Mouse (Mus musculus) forebrain, embryonic 11.5 days (tissue): ENCODE results near the gene Slc1a2. TPM values are rescaled to one million over a fixed set of nuclear protein-coding genes. Genes with fewer than 3 reads are reported as not detected.

Source experiments
- ATAC-seq: fragments of 200-750 bp; cut with Nextera tagmentation; replicated peaks from 2 replicates; pipeline ENCODE4 v1.8.0; 2017; ENCODE audit warnings: moderate TSS enrichment; ENCODE audit not compliant: low FRiP score
- DNase-seq: peaks from one replicate; pipeline ENCODE4 v3.0.0-alpha.2; 2017; ENCODE audit warnings: low spot score
- H3K27ac ChIP-seq: fragments of 300-500 bp; sonication (generic); 2 replicates; pipeline ENCODE4 v1.5.1; 2014; ENCODE audit warnings: low read depth, low read length
- H3K27me3 ChIP-seq: fragments of 300-500 bp; sonication (generic); 2 replicates; pipeline ENCODE4 v1.6.1; 2014; ENCODE audit warnings: mild to moderate bottlenecking, low read length, mixed read lengths; ENCODE audit not compliant: control insufficient read depth, insufficient read depth
- H3K36me3 ChIP-seq: fragments of 300-500 bp; sonication (generic); 2 replicates; pipeline ENCODE4 v1.6.1; 2014; ENCODE audit warnings: mild to moderate bottlenecking, low read length, moderate library complexity, mixed read lengths; ENCODE audit not compliant: control insufficient read depth, insufficient read depth
- H3K4me1 ChIP-seq: fragments of 300-500 bp; sonication (generic); replicated peaks from 2 replicates; pipeline ENCODE4 v1.6.1; 2014; ENCODE audit warnings: low read length, mixed read lengths; ENCODE audit not compliant: control insufficient read depth, insufficient read depth
- H3K4me2 ChIP-seq: fragments of 300-500 bp; sonication (generic); 2 replicates; pipeline ENCODE4 v1.6.1; 2014; ENCODE audit warnings: low read depth, mild to moderate bottlenecking, low read length, moderate library complexity, mixed read lengths; ENCODE audit not compliant: severe bottlenecking
- H3K4me3 ChIP-seq: fragments of 300-500 bp; sonication (generic); 2 replicates; pipeline ENCODE4 v1.5.1; 2014; ENCODE audit warnings: low read depth, low read length
- H3K9ac ChIP-seq: fragments of 300-500 bp; sonication (generic); 2 replicates; pipeline ENCODE4 v1.6.1; 2014; ENCODE audit warnings: low read length
- H3K9me3 ChIP-seq: fragments of 300-500 bp; sonication (generic); 2 replicates; pipeline ENCODE4 v1.6.1; 2016; ENCODE audit warnings: low read length, mixed read lengths; ENCODE audit not compliant: control insufficient read depth
- WGBS: fragments of 180-500 bp; shearing (Covaris S2); extraction: QIAGEN DNeasy Blood & Tissue Kit; methylation state at CpG from one replicate; pipeline ENCODE4 v1.1.7; 2014; 5-methylcytosine and 5-hydroxymethylcytosine counted together
- polyA plus RNA-seq: library from polyadenylated mRNA; unstranded; fragments of >200 nt; fragmentation: Nextera tagmentation; extraction: Ambion mirVana; gene quantifications from 2 replicates; pipeline ENCODE4 v1.2.1, GENCODE M21; 2014

Slc1a2 gene
- polyA plus RNA-seq, 1 experiment from 2014 or later, result 7.7 TPM

GRCm38 (mm10) chr2:102764602-102765374, 106.3 kb downstream of the Slc1a2 start:
- Histone ChIP-seq H3K4me3 (no peak overlapping the region), H3K9ac (no peak overlapping the region), H3K27me3 (no peaks in the 10 kb centered on the region), H3K36me3 (no peaks in the 10 kb centered on the region), H3K4me2 (no peak overlapping the region), H3K9me3 (no peaks in the 10 kb centered on the region), H3K4me1 (no peaks in the 10 kb centered on the region), H3K27ac (no peak overlapping the region)
- no peak for ATAC-seq
- 87% methylated on average over 8 of the region's 8 CpGs for WGBS
- no peak for DNase-seq

DNA sequence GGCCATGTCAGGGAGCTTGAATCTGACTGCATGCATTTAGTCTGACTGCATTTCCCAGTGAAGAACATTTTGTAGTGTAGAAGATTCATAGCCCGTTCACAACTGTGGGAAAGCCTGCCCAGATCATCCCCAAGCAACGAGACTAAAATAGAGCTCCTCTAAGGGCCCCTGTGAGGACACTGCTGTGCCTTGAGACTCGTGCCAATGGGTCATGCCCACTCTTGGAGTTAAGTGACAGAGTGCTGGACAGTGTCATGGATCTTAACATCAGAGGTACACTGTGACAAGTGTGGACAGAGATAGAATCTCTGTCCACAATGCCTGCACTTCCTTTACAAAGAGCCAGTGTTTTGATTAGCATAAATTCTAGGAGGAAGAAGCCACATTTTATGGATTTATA, 109.8 kb downstream of the Slc1a2 start:
- no peak for ATAC-seq
- no peaks in the 10 kb centered on the region for H3K36me3 ChIP-seq
- 81% methylated on average over 3 of the region's 3 CpGs for WGBS
- no peak for DNase-seq
- no peaks in the 10 kb centered on the region for H3K9me3 ChIP-seq
- no peaks in the 10 kb centered on the region for H3K4me1 ChIP-seq
- no peak overlapping the region for H3K9ac ChIP-seq
- H3K27me3 ChIP-seq, result no peaks in the 10 kb centered on the region
- H3K27ac ChIP-seq, result no peak overlapping the region
- no peak overlapping the region for H3K4me3 ChIP-seq
- no peak overlapping the region for H3K4me2 ChIP-seq

DNA sequence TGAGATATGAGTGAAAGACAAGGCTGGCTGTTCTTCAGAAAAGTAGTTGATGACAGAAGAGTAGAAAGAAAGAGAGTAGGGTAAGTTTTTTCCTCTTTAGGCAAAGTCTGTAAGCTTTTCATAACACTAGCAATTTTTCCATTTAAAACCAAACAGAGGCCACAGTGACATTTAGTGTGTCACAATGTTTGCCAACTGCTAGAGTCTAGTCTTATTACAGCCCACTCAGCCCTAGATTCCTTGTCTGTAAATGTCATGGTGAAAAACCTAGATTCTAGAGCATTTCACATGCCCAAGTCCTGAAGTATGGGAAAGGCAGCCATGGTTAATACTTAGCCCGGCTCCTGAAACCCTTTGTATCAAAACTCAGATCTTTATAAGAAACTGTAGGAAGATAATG, 112.8 kb downstream of the Slc1a2 start:
- Histone ChIP-seq H3K4me3 (no peak overlapping the region), H3K36me3 (no peaks in the 10 kb centered on the region), H3K4me1 (no peaks in the 10 kb centered on the region), H3K9me3 (no peaks in the 10 kb centered on the region), H3K9ac (no peak overlapping the region), H3K27me3 (no peaks in the 10 kb centered on the region), H3K27ac (no peak overlapping the region), H3K4me2 (no peak overlapping the region)
- DNase-seq (no peak), ATAC-seq (no peak)
- WGBS, result 92% methylated on average over 1 of the region's 1 CpGs

DNA sequence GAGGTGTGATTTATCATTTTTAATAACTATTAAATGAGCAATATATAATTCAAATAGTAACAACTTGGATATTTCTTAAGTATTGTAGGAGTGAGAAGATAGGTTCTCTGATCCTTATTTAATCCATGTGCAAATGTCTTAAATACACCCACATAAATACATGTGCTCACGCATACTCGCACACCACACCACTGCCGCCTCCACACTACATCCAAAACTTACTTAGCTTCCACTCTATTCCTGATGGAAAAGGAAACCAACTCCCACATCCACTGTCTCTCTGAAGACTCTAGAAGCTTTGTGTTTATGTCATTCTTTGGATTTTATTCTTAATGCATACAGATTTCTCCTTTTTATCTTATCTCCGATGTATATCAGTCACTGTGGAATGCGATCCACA, 113.8 kb downstream of the Slc1a2 start:
- Histone ChIP-seq H3K9me3 (no peaks in the 10 kb centered on the region), H3K4me3 (no peak overlapping the region), H3K9ac (no peak overlapping the region), H3K4me1 (no peaks in the 10 kb centered on the region), H3K36me3 (no peaks in the 10 kb centered on the region), H3K4me2 (no peak overlapping the region), H3K27me3 (no peaks in the 10 kb centered on the region), H3K27ac (no peak overlapping the region)
- ATAC-seq, result no peak
- 99% methylated on average over 5 of the region's 5 CpGs for WGBS
- no peak for DNase-seq

DNA sequence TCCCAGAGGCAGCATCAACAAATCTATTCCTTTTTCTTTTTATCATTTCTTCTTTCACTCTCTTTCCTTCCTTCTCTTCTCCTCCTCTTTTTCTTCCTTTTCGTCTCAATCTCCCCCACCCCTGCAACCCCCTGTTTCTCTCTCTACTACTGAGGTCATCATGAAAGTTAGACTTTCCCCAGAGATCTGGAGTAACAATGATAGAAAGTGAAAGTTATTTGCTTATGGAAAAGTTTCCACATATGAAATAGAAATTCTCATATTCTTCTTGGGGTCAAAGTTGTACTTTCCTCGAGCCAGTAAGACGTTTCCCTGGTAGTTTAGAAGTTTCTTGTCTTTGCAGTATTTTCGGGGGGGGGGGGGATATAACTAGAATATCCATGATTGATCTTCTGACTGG, 116.2 kb downstream of the Slc1a2 start:
- 85% methylated on average over 4 of the region's 4 CpGs for WGBS
- no peak overlapping the region for H3K27ac ChIP-seq
- H3K4me3 ChIP-seq, result no peak overlapping the region
- H3K9me3 ChIP-seq, result no peaks in the 10 kb centered on the region
- no peak overlapping the region for H3K9ac ChIP-seq
- no peak overlapping the region for H3K4me2 ChIP-seq
- no peaks in the 10 kb centered on the region for H3K4me1 ChIP-seq
- H3K27me3 ChIP-seq, result no peaks in the 10 kb centered on the region
- DNase-seq (no peak), ATAC-seq (no peak)
- no peaks in the 10 kb centered on the region for H3K36me3 ChIP-seq

GRCm38 (mm10) chr2:102775561-102775960, 117.1 kb downstream of the Slc1a2 start:
- Histone ChIP-seq H3K9ac (no peak overlapping the region), H3K4me3 (no peak overlapping the region), H3K4me1 (no peaks in the 10 kb centered on the region), H3K36me3 (no peaks in the 10 kb centered on the region), H3K4me2 (no peak overlapping the region), H3K9me3 (no peaks in the 10 kb centered on the region), H3K27ac (no peak overlapping the region), H3K27me3 (no peaks in the 10 kb centered on the region)
- WGBS, result 63% methylated on average over 1 of the region's 1 CpGs
- ATAC-seq, result no peak
- no peak for DNase-seq

DNA sequence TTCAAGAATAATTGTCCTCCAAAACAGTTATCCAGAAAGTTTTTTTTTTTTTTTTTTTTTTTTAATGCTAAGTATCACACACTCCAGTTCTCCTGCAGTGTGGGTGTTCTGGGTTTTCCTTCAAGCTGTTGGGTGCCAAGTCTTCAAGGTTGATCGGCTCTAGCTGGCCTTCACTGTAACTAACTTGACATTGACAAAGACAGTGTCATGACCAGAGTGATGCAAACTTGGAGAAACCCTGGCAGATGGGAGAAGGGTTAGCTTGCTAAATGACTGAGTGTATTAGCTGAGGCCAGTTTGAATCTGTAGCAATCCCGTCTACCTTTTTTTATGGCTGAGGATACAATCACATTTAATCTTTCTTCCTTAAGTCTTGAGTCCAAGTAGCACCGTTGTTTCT, 119.7 kb downstream of the Slc1a2 start:
- Histone ChIP-seq H3K27ac (no peak overlapping the region), H3K4me2 (no peak overlapping the region)
- WGBS, result 91% methylated on average over 3 of the region's 3 CpGs

DNA sequence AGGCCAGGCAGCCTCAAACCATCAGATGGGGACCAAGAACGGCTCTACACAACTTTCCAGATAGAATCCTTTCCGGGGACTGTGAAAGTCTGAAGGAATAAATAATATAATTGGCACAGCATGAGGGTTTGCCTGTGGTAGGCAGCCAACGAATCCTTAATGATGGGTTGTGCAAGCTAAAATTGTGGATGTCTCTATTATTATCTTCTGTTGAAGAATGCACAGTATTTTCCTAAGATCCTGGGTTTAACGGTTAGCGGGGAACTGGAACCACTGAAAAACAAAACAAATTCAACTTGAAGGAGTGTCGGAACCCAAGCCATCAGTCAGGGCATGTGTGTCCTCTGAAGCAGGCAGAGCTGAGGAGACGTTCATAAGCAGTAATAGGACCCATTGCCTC, 124.3 kb downstream of the Slc1a2 start:
- no peaks in the 10 kb centered on the region for H3K4me1 ChIP-seq
- no peak for ATAC-seq
- H3K9ac ChIP-seq, result no peak overlapping the region
- H3K27me3 ChIP-seq, result no peaks in the 10 kb centered on the region
- H3K27ac ChIP-seq, result no peak overlapping the region
- WGBS, result 89% methylated on average over 7 of the region's 7 CpGs
- H3K4me3 ChIP-seq, result no peak overlapping the region
- no peaks in the 10 kb centered on the region for H3K36me3 ChIP-seq
- H3K9me3 ChIP-seq, result no peaks in the 10 kb centered on the region
- H3K4me2 ChIP-seq, result no peak overlapping the region
- DNase-seq, result no peak

More for the DNA sequence above, 119.7 kb downstream of the Slc1a2 start:
- Histone ChIP-seq H3K9me3 (no peaks in the 10 kb centered on the region), H3K4me3 (no peak overlapping the region), H3K36me3 (no peaks in the 10 kb centered on the region), H3K27me3 (no peaks in the 10 kb centered on the region), H3K9ac (no peak overlapping the region), H3K4me1 (no peaks in the 10 kb centered on the region)
- DNase-seq (no peak), ATAC-seq (no peak)

- no peak overlapping the region for H3K4me2 ChIP-seq
- no peaks in the 10 kb centered on the region for H3K9me3 ChIP-seq
- H3K9ac ChIP-seq, result no peak overlapping the region
- no peak for ATAC-seq
- no peaks in the 10 kb centered on the region for H3K27me3 ChIP-seq
- WGBS, result 79% methylated on average over 4 of the region's 4 CpGs
- no peak overlapping the region for H3K27ac ChIP-seq
- no peaks in the 10 kb centered on the region for H3K4me1 ChIP-seq
- DNase-seq, result no peak
- no peaks in the 10 kb centered on the region for H3K36me3 ChIP-seq
- H3K4me3 ChIP-seq, result no peak overlapping the region
These were observed 127.2 kb downstream of the Slc1a2 start for GRCm38 (mm10) chr2:102785696-102786095.
